Mouse (Mus musculus) embryonic facial prominence, embryonic 10.5 days (tissue): Measurements from ENCODE around the gene Sesn1. TPM values are rescaled to one million over a fixed set of nuclear protein-coding genes. Genes with fewer than 3 reads are reported as not detected.
"Not testable (repeated sequence)": the region's sequence is repeated elsewhere in the genome, so short reads cannot be mapped to it uniquely, and the experiment has no call there.

Experiments
- DNase-seq: peaks from one replicate; pipeline ENCODE4 v3.0.0-alpha.2; 2017; ENCODE audit warnings: low spot score
- H3K27ac ChIP-seq: fragments of 300-500 bp; sonication (generic); replicated peaks from 2 replicates; pipeline ENCODE4 v1.5.1; 2016; ENCODE audit warnings: mild to moderate bottlenecking
- H3K27me3 ChIP-seq: fragments of 300-500 bp; sonication (generic); replicated peaks from 2 replicates; pipeline ENCODE4 v1.6.1; 2016; ENCODE audit warnings: low read depth, mild to moderate bottlenecking; ENCODE audit not compliant: poor library complexity, severe bottlenecking
- H3K36me3 ChIP-seq: fragments of 300-500 bp; sonication (generic); replicated peaks from 2 replicates; pipeline ENCODE4 v1.6.1; 2016; ENCODE audit warnings: mild to moderate bottlenecking, moderate library complexity
- H3K4me1 ChIP-seq: fragments of 300-500 bp; sonication (generic); 2 replicates; pipeline ENCODE4 v1.6.1; 2016
- H3K4me3 ChIP-seq: fragments of 300-500 bp; sonication (generic); 2 replicates; pipeline ENCODE4 v1.5.1; 2016; ENCODE audit warnings: mild to moderate bottlenecking, moderate library complexity
- H3K9me3 ChIP-seq: fragments of 300-500 bp; sonication (generic); 2 replicates; pipeline ENCODE4 v1.6.1; 2016; ENCODE audit warnings: mild to moderate bottlenecking
- WGBS: fragments of 180-500 bp; shearing (Covaris S2); methylation state at CpG from one replicate; pipeline ENCODE4 v1.1.7; 2016; 5-methylcytosine and 5-hydroxymethylcytosine counted together
- polyA plus RNA-seq: library from polyadenylated mRNA; unstranded; fragments of >200 nt; fragmentation: Nextera tagmentation; extraction: Ambion mirVana; gene quantifications from 2 replicates; pipeline ENCODE4 v1.2.1, GENCODE M21; 2016

Sesn1 gene
- polyA plus RNA-seq, 1 experiment from 2014 or later: 23.3 TPM

DNA sequence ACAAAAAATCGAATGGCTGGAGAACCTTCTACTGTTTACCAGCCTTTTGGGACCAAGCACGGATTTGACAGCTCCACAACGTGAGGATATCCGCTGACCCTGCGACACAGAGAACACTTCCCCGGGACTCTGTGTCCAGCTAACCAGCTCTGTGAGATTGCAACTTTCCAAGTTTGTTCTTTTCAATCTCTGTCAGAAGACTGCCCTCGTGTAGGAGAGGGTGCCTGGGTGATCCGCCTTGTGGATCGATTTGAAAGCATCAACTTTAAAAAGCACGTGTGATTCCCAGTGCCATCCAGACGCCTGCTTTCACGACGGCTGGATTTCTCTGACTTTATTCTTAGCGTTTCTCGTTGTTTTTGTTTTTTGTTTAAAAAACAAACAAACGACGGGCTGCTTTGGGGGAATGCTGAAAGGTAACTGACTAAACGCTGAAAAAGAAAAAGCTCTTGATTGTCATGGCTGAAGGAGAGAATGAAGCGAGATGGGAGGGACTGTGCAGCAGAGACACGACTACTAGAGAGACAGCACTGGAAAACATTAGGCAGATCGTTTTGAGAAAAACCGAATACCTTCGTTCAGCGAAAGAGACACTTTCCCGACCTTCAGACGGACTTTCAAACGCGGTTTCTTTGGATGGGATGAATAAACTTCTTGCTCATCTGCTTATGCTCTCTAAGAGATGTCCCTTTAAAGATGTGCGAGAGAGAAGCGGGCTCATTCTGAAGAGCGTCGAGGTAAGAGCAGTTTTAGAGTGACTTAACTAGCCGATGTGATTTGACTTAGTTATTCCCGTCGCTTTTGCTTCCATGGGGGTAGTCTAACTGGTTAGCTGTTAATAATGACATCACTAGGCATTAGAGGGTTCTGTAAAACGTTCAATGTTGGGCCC, 1.1 kb downstream of the Sesn1 start:
- 1% methylated on average over 36 of the region's 36 CpGs for WGBS
- no peak for DNase-seq
- peaks cover 37% of the 10 kb centered on the region for H3K4me1 ChIP-seq
- H3K4me3 ChIP-seq: peak overlapping the region; percentile 86
- H3K9me3 ChIP-seq: no peaks in the 10 kb centered on the region
- H3K36me3 ChIP-seq: no peaks in the 10 kb centered on the region
- no peaks in the 10 kb centered on the region for H3K27me3 ChIP-seq
- H3K27ac ChIP-seq: peak overlapping the region; percentile 95

GRCm38 (mm10) chr10:41812566-41812965, 2.8 kb downstream of the Sesn1 start:
- 85% methylated on average over 6 of the region's 6 CpGs for WGBS
- Histone ChIP-seq H3K36me3 (no peaks in the 10 kb centered on the region), H3K4me1 (peaks cover 37% of the 10 kb centered on the region), H3K27me3 (no peaks in the 10 kb centered on the region), H3K4me3 (peak overlapping the region; percentile 86), H3K9me3 (no peaks in the 10 kb centered on the region), H3K27ac (no peak overlapping the region)
- no peak for DNase-seq

DNA sequence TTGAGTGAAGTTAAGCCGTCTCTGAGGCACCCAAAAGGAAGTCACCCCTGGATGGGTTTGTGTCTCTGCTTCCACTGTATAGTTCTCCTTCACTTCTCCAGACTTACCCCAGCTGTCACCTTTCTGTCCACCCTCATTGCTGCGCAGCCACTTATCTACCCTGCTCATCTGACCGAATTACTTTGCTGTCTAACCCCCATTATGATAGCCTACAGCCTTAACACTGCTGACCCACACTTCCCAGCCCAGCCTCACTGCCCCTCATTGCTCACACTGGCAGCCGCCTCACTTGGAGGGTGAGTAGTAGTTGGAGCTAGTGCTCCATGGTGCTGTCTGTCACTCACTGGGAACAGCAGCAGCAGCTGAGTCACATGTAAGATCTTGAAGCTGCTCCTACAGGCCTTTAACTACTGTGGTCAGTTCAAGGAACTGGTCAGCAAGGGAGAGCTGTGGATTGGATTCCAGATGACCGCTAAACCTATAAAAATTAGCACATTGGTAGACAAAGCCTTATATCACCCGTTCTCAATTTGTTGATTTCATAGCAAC, 4.6 kb downstream of the Sesn1 start:
- H3K9me3 ChIP-seq: no peaks in the 10 kb centered on the region
- no peak for DNase-seq
- no peak overlapping the region for H3K27ac ChIP-seq
- no peaks in the 10 kb centered on the region for H3K36me3 ChIP-seq
- peaks cover 35% of the 10 kb centered on the region for H3K4me1 ChIP-seq
- WGBS: 88% methylated on average over 6 of the region's 6 CpGs
- no peaks in the 10 kb centered on the region for H3K27me3 ChIP-seq
- H3K4me3 ChIP-seq: no peak overlapping the region

GRCm38 (mm10) chr10:41816516-41816915, 6.8 kb downstream of the Sesn1 start:
- Histone ChIP-seq H3K36me3 (no peaks in the 10 kb centered on the region), H3K27ac (no peak overlapping the region), H3K4me3 (no peak overlapping the region), H3K9me3 (no peaks in the 10 kb centered on the region), H3K4me1 (peaks cover 26% of the 10 kb centered on the region), H3K27me3 (no peaks in the 10 kb centered on the region)
- no peak for DNase-seq
- 81% methylated on average over 5 of the region's 5 CpGs for WGBS

DNA sequence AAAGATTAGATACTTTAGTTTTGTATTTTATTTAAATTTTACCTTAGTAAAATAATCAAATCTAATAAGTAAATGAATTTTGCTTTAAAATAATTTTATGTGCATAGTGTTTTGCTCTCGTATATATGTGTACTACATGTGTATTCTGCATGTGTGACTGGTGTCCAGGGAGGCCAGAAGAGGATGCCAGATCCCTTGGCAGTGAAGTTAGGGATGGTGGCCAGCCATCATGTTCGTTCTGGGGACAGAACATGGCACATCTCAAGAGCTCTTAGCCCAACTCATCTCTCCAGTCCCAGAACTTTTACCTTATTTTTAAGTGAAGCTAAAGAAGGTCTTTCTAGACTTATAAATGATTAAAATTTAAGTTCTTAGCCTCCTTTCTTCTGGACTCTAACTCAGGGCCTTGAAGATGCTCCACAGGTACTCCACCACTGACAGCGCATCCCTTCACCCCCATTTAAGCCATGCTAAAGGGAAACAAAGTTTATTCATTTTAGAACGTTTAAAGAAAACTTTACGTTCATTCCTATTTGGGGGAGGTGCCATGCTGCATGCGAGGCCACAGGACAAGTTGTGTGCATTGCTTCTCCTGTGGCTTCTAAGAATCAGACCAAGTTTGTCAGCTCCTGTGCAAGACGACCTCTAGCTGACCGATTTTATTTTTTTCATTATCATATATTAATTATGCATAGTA, 8.4 kb downstream of the Sesn1 start:
- 88% methylated on average over 8 of the region's 8 CpGs for WGBS
- H3K27ac ChIP-seq: no peak overlapping the region
- H3K36me3 ChIP-seq: no peaks in the 10 kb centered on the region
- H3K4me1 ChIP-seq: peaks cover 9% of the 10 kb centered on the region
- no peak for DNase-seq
- no peak overlapping the region for H3K4me3 ChIP-seq
- H3K27me3 ChIP-seq: no peaks in the 10 kb centered on the region
- H3K9me3 ChIP-seq: no peaks in the 10 kb centered on the region

GRCm38 (mm10) chr10:41818733-41819070, 9.0 kb downstream of the Sesn1 start:
- DNase-seq, H3K9me3 ChIP-seq: not testable (repeated sequence)
- 91% methylated on average over 6 of the region's 6 CpGs for WGBS

GRCm38 (mm10) chr10:41819307-41819706, 9.6 kb downstream of the Sesn1 start:
- Histone ChIP-seq H3K4me1 (peaks cover 2% of the 10 kb centered on the region), H3K4me3 (no peak overlapping the region), H3K27ac (no peak overlapping the region), H3K9me3 (no peaks in the 10 kb centered on the region), H3K36me3 (no peaks in the 10 kb centered on the region), H3K27me3 (no peaks in the 10 kb centered on the region)
- 93% methylated on average over 3 of the region's 3 CpGs for WGBS
- DNase-seq: no peak

More at GRCm38 (mm10) chr10:41818733-41819070, 9.0 kb downstream of the Sesn1 start:
- H3K27ac ChIP-seq, H3K27me3 ChIP-seq, H3K4me1 ChIP-seq, H3K4me3 ChIP-seq, H3K36me3 ChIP-seq: not testable (repeated sequence)

GRCm38 (mm10) chr10:41820401-41820800, 10.7 kb downstream of the Sesn1 start:
- 91% methylated on average over 5 of the region's 5 CpGs for WGBS
- H3K27ac ChIP-seq: no peak overlapping the region
- no peaks in the 10 kb centered on the region for H3K27me3 ChIP-seq
- no peak for DNase-seq
- H3K9me3 ChIP-seq: no peaks in the 10 kb centered on the region
- H3K4me3 ChIP-seq: no peak overlapping the region
- no peaks in the 10 kb centered on the region for H3K36me3 ChIP-seq
- H3K4me1 ChIP-seq: no peaks in the 10 kb centered on the region

DNA sequence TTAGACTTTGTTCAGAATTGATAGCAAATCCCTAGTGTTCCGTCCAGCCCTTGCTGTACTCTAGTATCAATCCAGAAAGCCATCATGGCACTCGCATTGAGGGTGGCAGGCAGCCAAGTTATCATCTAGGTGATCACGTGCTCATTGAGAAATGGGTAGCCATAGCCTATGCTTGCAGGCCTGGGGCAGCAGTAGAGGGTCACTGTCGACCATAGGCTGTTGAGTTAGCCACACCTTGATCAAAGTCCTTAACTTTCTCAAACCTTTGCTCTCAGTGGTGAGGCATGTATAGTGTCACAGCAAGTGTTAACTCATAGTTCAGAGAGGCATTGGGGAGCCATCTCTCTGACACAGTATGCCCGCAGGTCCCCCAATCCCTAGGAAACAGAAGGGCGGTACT, 11.4 kb downstream of the Sesn1 start:
- H3K36me3 ChIP-seq: no peaks in the 10 kb centered on the region
- H3K27me3 ChIP-seq: no peaks in the 10 kb centered on the region
- H3K4me1 ChIP-seq: no peaks in the 10 kb centered on the region
- 88% methylated on average over 6 of the region's 6 CpGs for WGBS
- no peak overlapping the region for H3K4me3 ChIP-seq
- no peaks in the 10 kb centered on the region for H3K9me3 ChIP-seq
- no peak for DNase-seq
- H3K27ac ChIP-seq: no peak overlapping the region

DNA sequence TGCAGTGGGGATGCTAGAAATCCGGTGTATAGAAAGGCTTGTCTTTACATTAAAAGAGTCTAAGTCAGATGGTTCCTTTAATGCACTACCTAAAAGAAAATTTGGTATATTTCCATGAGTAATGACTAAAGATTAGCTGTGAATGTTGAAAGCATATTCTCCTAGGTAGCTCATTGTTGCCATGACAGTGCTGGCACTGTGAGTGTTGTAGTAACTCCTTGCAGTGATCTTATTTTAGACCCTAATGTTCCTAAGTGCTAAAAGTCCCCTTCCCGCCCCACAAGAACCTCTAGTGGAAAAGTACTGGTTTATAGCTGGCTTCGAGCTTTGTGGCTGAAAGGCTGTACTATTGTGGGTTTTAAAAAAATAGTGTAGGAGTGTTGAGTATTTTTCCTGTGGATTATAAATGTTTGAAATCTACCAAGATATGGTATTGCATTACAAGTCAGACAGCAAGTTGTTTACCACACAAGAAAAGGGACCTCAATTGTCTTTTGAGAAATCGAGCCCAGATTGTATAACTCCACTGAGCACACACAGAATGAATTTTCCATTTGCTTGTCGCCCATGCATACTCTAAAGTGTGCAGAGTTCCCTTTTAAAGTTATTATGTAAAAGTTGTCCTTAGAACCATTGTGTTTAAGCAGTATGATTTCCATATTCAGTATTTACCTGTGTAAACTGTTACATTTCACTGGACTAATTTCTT, 13.0 kb downstream of the Sesn1 start:
- H3K4me1 ChIP-seq: no peaks in the 10 kb centered on the region
- 90% methylated on average over 5 of the region's 5 CpGs for WGBS
- H3K36me3 ChIP-seq: no peaks in the 10 kb centered on the region

DNA sequence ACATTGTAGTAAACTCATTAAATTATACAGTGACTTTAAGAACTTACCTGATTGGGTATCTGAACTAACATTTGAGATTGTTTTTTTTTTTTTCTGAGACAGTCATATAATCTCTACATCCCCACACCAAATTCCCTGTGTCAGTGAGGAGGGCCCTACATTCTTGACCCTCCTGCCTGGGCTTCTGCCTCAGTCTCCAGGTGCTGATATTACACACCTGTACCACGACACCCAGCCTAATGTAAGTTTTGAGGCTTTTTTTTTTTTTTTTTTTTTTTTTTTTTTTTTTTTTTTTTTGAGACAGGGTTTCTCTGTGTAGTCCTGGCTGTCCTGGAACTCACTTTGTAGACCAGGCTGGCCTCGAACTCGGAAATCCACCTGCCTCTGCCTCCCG, 13.5 kb downstream of the Sesn1 start:
- not testable (repeated sequence) for H3K4me1 ChIP-seq, H3K9me3 ChIP-seq, H3K27ac ChIP-seq, H3K36me3 ChIP-seq, H3K27me3 ChIP-seq, DNase-seq, H3K4me3 ChIP-seq
- 82% methylated on average over 4 of the region's 4 CpGs for WGBS

More for the DNA sequence above, 13.0 kb downstream of the Sesn1 start:
- DNase-seq: no peak
- Histone ChIP-seq H3K4me3 (no peak overlapping the region), H3K9me3 (no peaks in the 10 kb centered on the region), H3K27me3 (no peaks in the 10 kb centered on the region), H3K27ac (no peak overlapping the region)

- no peaks in the 10 kb centered on the region for H3K4me1 ChIP-seq
- 85% methylated on average over 4 of the region's 4 CpGs for WGBS
- no peak overlapping the region for H3K4me3 ChIP-seq
- H3K27ac ChIP-seq: no peak overlapping the region
- H3K27me3 ChIP-seq: no peaks in the 10 kb centered on the region
- DNase-seq: no peak
- no peaks in the 10 kb centered on the region for H3K36me3 ChIP-seq
- H3K9me3 ChIP-seq: no peaks in the 10 kb centered on the region
Measured at GRCm38 (mm10) chr10:41823916-41824315, 14.2 kb downstream of the Sesn1 start.
